Mouse (Mus musculus) heart, adult 2 months (tissue): ENCODE data around the gene Sys1.

Source experiments
- EP300 ChIP-seq: fragments of 200-500 bp; IDR thresholded peaks from 2 replicates; pipeline ENCODE4 v1.6.1; 2011; ENCODE audit warnings: low read depth, low read length, control low read depth; ENCODE audit not compliant: insufficient read depth
- POLR2A ChIP-seq: fragments of 200-500 bp; IDR thresholded peaks from 2 replicates; pipeline ENCODE4 v1.6.1; 2011; ENCODE audit warnings: mild to moderate bottlenecking, low read depth, low read length, control low read depth; ENCODE audit not compliant: insufficient read depth

DNA sequence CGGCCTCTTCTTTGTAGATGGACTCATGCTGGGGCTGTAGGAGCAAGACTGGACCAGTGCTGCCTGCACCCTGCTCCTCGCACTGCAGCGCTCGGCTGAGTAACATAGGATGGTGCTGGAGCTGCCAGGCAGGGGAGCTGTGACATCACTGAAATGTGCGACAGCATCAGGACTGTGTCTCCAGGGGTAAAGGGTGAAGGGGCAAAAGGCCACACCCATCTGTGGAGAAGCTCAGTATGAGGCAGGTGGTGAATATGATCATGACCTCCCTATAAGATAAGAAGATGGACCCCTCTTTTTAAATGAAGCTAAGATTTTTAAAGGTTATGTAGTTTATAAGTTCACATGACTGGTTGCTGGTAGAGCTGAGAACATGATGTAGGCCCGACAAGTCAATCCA lies 16.9 kb downstream of the Sys1 start, which contains the start of gene Trp53tg5:
- TF ChIP-seq EP300 (no peak), POLR2A (no peak)
